Mouse (Mus musculus) neural tube, embryonic 11.5 days (tissue): ENCODE data around the gene Tmem184a. TPM values are rescaled to one million over a fixed set of nuclear protein-coding genes. Genes with fewer than 3 reads are reported as not detected.

ENCODE experiments used
- ATAC-seq: fragments of 200-750 bp; cut with Nextera tagmentation; 2 replicates; pipeline ENCODE4 v1.8.0; 2017; ENCODE audit warnings: moderate number of reproducible peaks, mild to moderate bottlenecking, moderate TSS enrichment, moderate library complexity; ENCODE audit not compliant: insufficient read depth, low FRiP score, low TSS enrichment
- DNase-seq: peaks from one replicate; pipeline ENCODE4 v3.0.0-alpha.2; 2015; ENCODE audit warnings: low spot score
- H3K27ac ChIP-seq: fragments of 300-500 bp; sonication (generic); 2 replicates; pipeline ENCODE4 v1.5.1; 2014; ENCODE audit warnings: low read depth, mild to moderate bottlenecking, low read length
- H3K27me3 ChIP-seq: fragments of 300-500 bp; sonication (generic); 2 replicates; pipeline ENCODE4 v1.6.1; 2014; ENCODE audit warnings: mild to moderate bottlenecking, low read length, mixed read lengths; ENCODE audit not compliant: control insufficient read depth, insufficient read depth
- H3K36me3 ChIP-seq: fragments of 300-500 bp; sonication (generic); 2 replicates; pipeline ENCODE4 v1.6.1; 2014; ENCODE audit warnings: mild to moderate bottlenecking, low read length, moderate library complexity, mixed read lengths; ENCODE audit not compliant: control insufficient read depth, insufficient read depth
- H3K4me1 ChIP-seq: fragments of 300-500 bp; sonication (generic); 2 replicates; pipeline ENCODE4 v1.6.1; 2014; ENCODE audit warnings: low read length, mixed read lengths; ENCODE audit not compliant: control insufficient read depth, insufficient read depth
- H3K4me2 ChIP-seq: fragments of 300-500 bp; sonication (generic); 2 replicates; pipeline ENCODE4 v1.6.1; 2014; ENCODE audit warnings: low read depth, mild to moderate bottlenecking, moderate library complexity
- H3K4me3 ChIP-seq: fragments of 300-500 bp; sonication (generic); 2 replicates; pipeline ENCODE4 v1.5.1; 2014; ENCODE audit warnings: low read depth, low read length
- H3K9ac ChIP-seq: fragments of 300-500 bp; sonication (generic); 2 replicates; pipeline ENCODE4 v1.6.1; 2014; ENCODE audit warnings: mild to moderate bottlenecking, low read length
- H3K9me3 ChIP-seq: fragments of 300-500 bp; sonication (generic); 2 replicates; pipeline ENCODE4 v1.6.1; 2016; ENCODE audit warnings: low read length; ENCODE audit not compliant: control insufficient read depth
- WGBS: fragments of 180-500 bp; shearing (Covaris S2); extraction: QIAGEN DNeasy Blood & Tissue Kit; methylation state at CpG from one replicate; pipeline ENCODE4 v1.1.7; 2014; 5-methylcytosine and 5-hydroxymethylcytosine counted together
- polyA plus RNA-seq: library from polyadenylated mRNA; unstranded; fragments of >200 nt; fragmentation: Nextera tagmentation; extraction: Ambion mirVana; gene quantifications from 2 replicates; pipeline ENCODE4 v1.2.1, GENCODE M21; 2014

Tmem184a gene
- 0.70 and 1.0 TPM in 2 replicates for polyA plus RNA-seq

GRCm38 (mm10) chr5:139819538-139820181, at the start of gene Tmem184a:
Gene Tmem184a, minus strand, starts transcription at chr5:139819917.
- DNase-seq = no peak
- no peak within 1 kb of the TSS for H3K9ac ChIP-seq
- peaks cover 5% of the 10 kb centered on the region for H3K36me3 ChIP-seq
- 86% methylated on average over 9 of the region's 9 CpGs for WGBS
- H3K4me1 ChIP-seq = no peaks in the 10 kb centered on the region
- H3K9me3 ChIP-seq = no peaks in the 10 kb centered on the region
- H3K27ac ChIP-seq = no peak within 1 kb of the TSS
- H3K27me3 ChIP-seq = no peaks in the 10 kb centered on the region
- no peak for ATAC-seq
- H3K4me3 ChIP-seq = no peak within 1 kb of the TSS
- H3K4me2 ChIP-seq = no peak within 1 kb of the TSS

DNA sequence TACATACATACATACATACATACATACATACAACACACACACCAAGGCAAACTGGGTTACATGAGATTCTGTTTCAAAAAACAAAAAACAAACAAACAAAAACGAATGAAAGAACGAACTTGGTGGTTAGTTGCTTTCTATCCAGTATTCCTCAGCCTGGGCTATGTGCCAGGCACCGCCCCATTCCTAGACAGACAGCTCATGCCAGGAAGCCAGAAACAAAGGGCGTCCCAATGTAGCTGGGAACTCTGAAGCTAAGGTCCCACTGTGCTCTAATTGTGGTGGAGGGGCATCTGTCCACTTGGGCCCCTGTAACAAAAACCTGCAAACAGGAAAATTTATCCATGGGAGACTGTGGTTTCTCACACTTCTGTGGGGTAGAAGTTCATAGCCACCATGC, 43.0 kb upstream of the Tmem184a start:
- Histone ChIP-seq H3K27me3 (no peaks in the 10 kb centered on the region), H3K9ac (no peak overlapping the region), H3K9me3 (no peaks in the 10 kb centered on the region), H3K4me1 (no peaks in the 10 kb centered on the region), H3K27ac (no peak overlapping the region), H3K4me3 (no peak overlapping the region), H3K36me3 (no peaks in the 10 kb centered on the region), H3K4me2 (no peak overlapping the region)
- DNase-seq (no peak), ATAC-seq (no peak)
- WGBS = 80% methylated on average over 4 of the region's 4 CpGs

GRCm38 (mm10) chr5:139860328-139861104, 40.8 kb upstream of the Tmem184a start:
- WGBS = 39% methylated on average over 15 of the region's 15 CpGs
- Histone ChIP-seq H3K9me3 (no peaks in the 10 kb centered on the region), H3K36me3 (no peaks in the 10 kb centered on the region), H3K27ac (no peak overlapping the region), H3K27me3 (no peaks in the 10 kb centered on the region), H3K4me3 (no peak overlapping the region), H3K9ac (no peak overlapping the region), H3K4me1 (no peaks in the 10 kb centered on the region), H3K4me2 (no peak overlapping the region)
- no peak for DNase-seq
- ATAC-seq = no peak

DNA sequence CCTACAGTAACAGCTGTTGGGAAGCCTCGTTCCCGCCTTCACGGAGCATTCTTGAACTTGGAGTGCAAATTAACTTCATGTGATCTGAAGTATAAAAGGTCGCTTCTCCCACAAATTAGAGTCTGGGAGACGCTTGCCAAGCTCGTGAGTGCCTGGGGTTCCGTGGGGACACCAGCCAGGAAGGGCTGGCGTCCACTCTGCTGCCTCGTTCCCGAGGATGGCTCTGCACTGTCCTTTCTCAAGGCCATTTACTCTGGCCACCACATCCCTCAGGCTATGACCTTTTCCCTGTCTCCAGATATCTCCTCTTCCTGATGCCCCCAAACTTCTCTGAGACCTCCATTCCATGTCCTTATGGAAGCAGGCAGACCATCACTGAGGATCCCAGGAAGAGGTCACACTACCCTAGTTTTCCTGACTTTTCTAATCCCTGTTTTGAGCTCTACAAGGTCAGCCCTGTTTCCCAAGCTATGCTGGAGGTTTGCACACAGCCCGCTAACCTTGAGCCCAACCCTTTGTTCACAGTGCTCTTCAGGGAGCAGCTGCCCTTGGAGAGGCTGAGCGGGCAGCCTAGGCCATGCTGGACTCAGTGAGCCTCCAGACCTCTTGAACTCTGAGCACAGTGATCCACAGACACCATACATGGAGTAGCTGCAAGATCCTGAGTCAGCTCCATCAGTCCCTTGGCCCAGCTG, 30.1 kb upstream of the Tmem184a start:
- no peak for DNase-seq

GRCm38 (mm10) chr5:139839142-139839541, 19.4 kb upstream of the Tmem184a start:
- H3K27me3 ChIP-seq = no peaks in the 10 kb centered on the region
- ATAC-seq (0 out of 2 replicates have a peak, but pooled peaks have one; percentile 13), DNase-seq (no peak)
- 31% methylated on average over 3 of the region's 3 CpGs for WGBS
- no peaks in the 10 kb centered on the region for H3K4me1 ChIP-seq
- no peak overlapping the region for H3K9ac ChIP-seq
- no peaks in the 10 kb centered on the region for H3K9me3 ChIP-seq
- no peak overlapping the region for H3K4me3 ChIP-seq
- H3K36me3 ChIP-seq = no peaks in the 10 kb centered on the region
- no peak overlapping the region for H3K4me2 ChIP-seq
- no peak overlapping the region for H3K27ac ChIP-seq

More for the DNA sequence above, 30.1 kb upstream of the Tmem184a start:
- H3K4me1 ChIP-seq = no peaks in the 10 kb centered on the region
- H3K36me3 ChIP-seq = no peaks in the 10 kb centered on the region
- H3K9me3 ChIP-seq = no peaks in the 10 kb centered on the region
- no peak overlapping the region for H3K27ac ChIP-seq
- 88% methylated on average over 12 of the region's 12 CpGs for WGBS
- H3K9ac ChIP-seq = no peak overlapping the region
- H3K4me2 ChIP-seq = no peak overlapping the region
- no peak overlapping the region for H3K4me3 ChIP-seq
- ATAC-seq = no peak
- H3K27me3 ChIP-seq = no peaks in the 10 kb centered on the region

DNA sequence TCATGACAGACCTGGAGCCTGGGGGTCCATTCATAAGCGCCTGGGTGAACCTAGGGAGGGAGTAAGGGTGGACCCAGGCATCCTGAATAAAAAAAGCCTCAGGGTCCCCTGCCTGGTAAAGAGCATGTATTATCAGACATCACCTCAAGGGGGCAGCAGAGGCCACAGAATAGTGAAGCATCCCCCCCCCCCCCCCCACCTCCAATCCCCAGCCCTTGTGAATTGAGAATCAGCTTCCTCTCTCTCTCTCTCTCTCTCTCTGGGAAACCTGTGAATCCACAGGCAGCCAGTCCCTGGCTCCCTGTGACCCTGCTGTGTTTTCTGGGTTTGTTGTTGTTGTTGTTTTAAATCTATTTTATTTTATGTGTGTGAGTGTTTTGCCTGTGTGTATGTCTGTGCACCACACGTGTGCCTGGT, 18.8 kb upstream of the Tmem184a start:
- ATAC-seq = no peak
- Histone ChIP-seq H3K4me3 (no peak overlapping the region), H3K9me3 (no peaks in the 10 kb centered on the region), H3K9ac (no peak overlapping the region), H3K36me3 (no peaks in the 10 kb centered on the region), H3K4me1 (no peaks in the 10 kb centered on the region), H3K27me3 (no peaks in the 10 kb centered on the region), H3K27ac (no peak overlapping the region), H3K4me2 (no peak overlapping the region)
- DNase-seq = peak; percentile 70
- 23% methylated on average over 2 of the region's 2 CpGs for WGBS

GRCm38 (mm10) chr5:139835706-139836105, 16.0 kb upstream of the Tmem184a start:
- ATAC-seq (no peak), DNase-seq (no peak)
- Histone ChIP-seq H3K27me3 (no peaks in the 10 kb centered on the region), H3K36me3 (no peaks in the 10 kb centered on the region), H3K9me3 (no peaks in the 10 kb centered on the region), H3K4me1 (no peaks in the 10 kb centered on the region), H3K4me3 (no peak overlapping the region), H3K27ac (no peak overlapping the region), H3K9ac (no peak overlapping the region), H3K4me2 (no peak overlapping the region)
- WGBS = 84% methylated on average over 7 of the region's 7 CpGs

GRCm38 (mm10) chr5:139832125-139832524, 12.4 kb upstream of the Tmem184a start:
- Histone ChIP-seq H3K4me3 (no peak overlapping the region), H3K4me1 (no peaks in the 10 kb centered on the region), H3K9ac (no peak overlapping the region), H3K36me3 (no peaks in the 10 kb centered on the region), H3K27me3 (no peaks in the 10 kb centered on the region), H3K4me2 (no peak overlapping the region), H3K9me3 (no peaks in the 10 kb centered on the region), H3K27ac (no peak overlapping the region)
- WGBS = 81% methylated on average over 7 of the region's 7 CpGs
- no peak for ATAC-seq
- no peak for DNase-seq
